Mouse (Mus musculus) C2C12 (cell line): Measurements from ENCODE around the gene Gabpb2. TPM values are rescaled to one million over a fixed set of nuclear protein-coding genes. Genes with fewer than 3 reads are reported as not detected.
"Not testable (repeated sequence)": the region's sequence is repeated elsewhere in the genome, so short reads cannot be mapped to it uniquely, and the experiment has no call there.

Experiments used
- H3K27me3 ChIP-seq: one replicate; pipeline ENCODE4 v1.6.1; 2011; ENCODE audit not compliant: control insufficient read depth, insufficient read depth, insufficient read length
- H3K36me3 ChIP-seq: one replicate; pipeline ENCODE4 v1.6.1; 2011; ENCODE audit not compliant: control insufficient read depth, insufficient read depth
- H3K4me3 ChIP-seq: one replicate; pipeline ENCODE4 v1.5.1; 2011; ENCODE audit warnings: mild to moderate bottlenecking, control low read depth; ENCODE audit not compliant: poor library complexity, insufficient read depth, severe bottlenecking
- H3K79me2 ChIP-seq: one replicate; pipeline ENCODE4 v1.6.1; 2011; ENCODE audit not compliant: control insufficient read depth, insufficient read depth
- H3K79me3 ChIP-seq: one replicate; pipeline ENCODE4 v1.6.1; 2011; ENCODE audit warnings: low read depth, control low read depth
- H3ac ChIP-seq: one replicate; pipeline ENCODE3; 2011; ENCODE audit warnings: low read depth; ENCODE audit not compliant: control insufficient read depth, insufficient read length
- CEBPB ChIP-seq: IDR thresholded peaks from one replicate; pipeline ENCODE4 v1.6.1; 2011; ENCODE audit warnings: low read depth, mild to moderate bottlenecking, control low read depth, moderate library complexity
- CTCF ChIP-seq: IDR thresholded peaks from one replicate; pipeline ENCODE4 v1.5.1; 2011; ENCODE audit not compliant: control insufficient read depth, insufficient read depth, insufficient read length
- FOSL1 ChIP-seq: IDR thresholded peaks from one replicate; pipeline ENCODE4 v1.8.0; 2011; ENCODE audit warnings: mild to moderate bottlenecking, low read length; ENCODE audit not compliant: poor library complexity, insufficient read depth, severe bottlenecking
- MAX ChIP-seq: IDR thresholded peaks from one replicate; pipeline ENCODE4 v1.6.1; 2011; ENCODE audit warnings: mild to moderate bottlenecking, control low read depth
- MYOD1 ChIP-seq: IDR thresholded peaks from one replicate; pipeline ENCODE4 v1.6.1; 2011; ENCODE audit warnings: low read depth; ENCODE audit not compliant: control insufficient read depth, insufficient read length
- MYOG ChIP-seq: IDR thresholded peaks from one replicate; pipeline ENCODE4 v1.6.1; 2011; ENCODE audit not compliant: control insufficient read depth, insufficient read length; ENCODE audit errors: extremely low read depth
- USF1 ChIP-seq: IDR thresholded peaks from one replicate; pipeline ENCODE4 v1.6.1; 2011; ENCODE audit warnings: low read depth, mild to moderate bottlenecking, control low read depth, moderate library complexity
- polyA plus RNA-seq: library from polyadenylated mRNA; unstranded; fragments of >200 nt; fragmentation: generic; extraction: Trizol; gene quantifications from one replicate; pipeline ENCODE4 v1.2.1, GENCODE M21; 2012; ENCODE audit warnings: missing spikeins

The Gabpb2 gene
- polyA plus RNA-seq, 1 experiment, result 5.7 TPM

GRCm38 (mm10) chr3:95136336-95136735 is 81.4 kb downstream of the Gabpb2 start:
- Histone ChIP-seq H3K36me3 (no peaks in the 10 kb centered on the region), H3K79me3 (no peaks in the 10 kb centered on the region), H3K4me3 (no peak overlapping the region), H3ac (no peak overlapping the region), H3K79me2 (peaks cover 5% of the 10 kb centered on the region), H3K27me3 (no peaks in the 10 kb centered on the region)
- TF ChIP-seq USF1 (no peak), CEBPB (no peak), MYOG (no peak), CTCF (no peak), MYOD1 (no peak), MAX (no peak), FOSL1 (no peak)

- no peak for TF ChIP-seq CEBPB
- no peak for TF ChIP-seq MYOD1
- TF ChIP-seq MYOG, result no peak
- TF ChIP-seq MAX, result no peak
- TF ChIP-seq FOSL1, result no peak
- TF ChIP-seq CTCF, result no peak
- no peak for TF ChIP-seq USF1
- H3K36me3 ChIP-seq, result no peaks in the 10 kb centered on the region
- peaks cover 5% of the 10 kb centered on the region for H3K79me2 ChIP-seq
- no peak overlapping the region for H3K4me3 ChIP-seq
- H3ac ChIP-seq, result no peak overlapping the region
- no peaks in the 10 kb centered on the region for H3K27me3 ChIP-seq
- H3K79me3 ChIP-seq, result no peaks in the 10 kb centered on the region
These were observed 82.2 kb downstream of the Gabpb2 start for GRCm38 (mm10) chr3:95135433-95136052.

GRCm38 (mm10) chr3:95135023-95135422 is 82.7 kb downstream of the Gabpb2 start:
- no peaks in the 10 kb centered on the region for H3K36me3 ChIP-seq
- peaks cover 5% of the 10 kb centered on the region for H3K79me2 ChIP-seq
- H3K79me3 ChIP-seq, result no peaks in the 10 kb centered on the region
- peak overlapping the region; percentile 23 for H3K4me3 ChIP-seq
- TF ChIP-seq CEBPB, result no peak
- TF ChIP-seq MYOD1, result no peak
- TF ChIP-seq MYOG, result no peak
- no peak for TF ChIP-seq USF1
- no peak for TF ChIP-seq CTCF
- no peak for TF ChIP-seq FOSL1
- TF ChIP-seq MAX, result no peak
- no peak overlapping the region for H3ac ChIP-seq
- no peaks in the 10 kb centered on the region for H3K27me3 ChIP-seq

GRCm38 (mm10) chr3:95134133-95134532 is 83.6 kb downstream of the Gabpb2 start:
- H3K4me3 ChIP-seq, H3K27me3 ChIP-seq: not testable (repeated sequence)

GRCm38 (mm10) chr3:95133680-95134101 is 84.0 kb downstream of the Gabpb2 start, which contains the start of the genes Scnm1 and Lysmd1:
Scnm1 (minus strand) TSS chr3:95134011.
Lysmd1 (plus strand) TSS chr3:95134088.
- H3K79me3 ChIP-seq, result no peaks in the 10 kb centered on the region
- no peaks in the 10 kb centered on the region for H3K36me3 ChIP-seq
- no peaks in the 10 kb centered on the region for H3K27me3 ChIP-seq
- peak within 1 kb of the TSS; percentile 59 for H3K4me3 ChIP-seq
- peaks cover 5% of the 10 kb centered on the region for H3K79me2 ChIP-seq
- H3ac ChIP-seq, result peak within 1 kb of the TSS; percentile 72
- TF ChIP-seq USF1 (no peak), FOSL1 (no peak), MAX (no peak), MYOG (no peak), CEBPB (no peak), MYOD1 (no peak), CTCF (no peak)

More at GRCm38 (mm10) chr3:95134133-95134532, 83.6 kb downstream of the Gabpb2 start:
- H3K36me3 ChIP-seq, H3ac ChIP-seq, H3K79me3 ChIP-seq, H3K79me2 ChIP-seq: not testable (repeated sequence)

GRCm38 (mm10) chr3:95133176-95133575 is 84.5 kb downstream of the Gabpb2 start:
- no peaks in the 10 kb centered on the region for H3K36me3 ChIP-seq
- TF ChIP-seq CEBPB, result no peak
- no peak for TF ChIP-seq USF1
- no peak for TF ChIP-seq FOSL1
- TF ChIP-seq CTCF, result no peak
- no peak for TF ChIP-seq MAX
- no peak for TF ChIP-seq MYOD1
- no peak for TF ChIP-seq MYOG
- H3K79me2 ChIP-seq, result peaks cover 5% of the 10 kb centered on the region
- H3K79me3 ChIP-seq, result no peaks in the 10 kb centered on the region
- no peaks in the 10 kb centered on the region for H3K27me3 ChIP-seq
- H3K4me3 ChIP-seq, result peak overlapping the region; percentile 59
- peak overlapping the region; percentile 72 for H3ac ChIP-seq

GRCm38 (mm10) chr3:95132389-95132788 is 85.3 kb downstream of the Gabpb2 start:
- H3K79me3 ChIP-seq, H3K4me3 ChIP-seq, H3K79me2 ChIP-seq, H3K36me3 ChIP-seq, H3ac ChIP-seq, H3K27me3 ChIP-seq: not testable (repeated sequence)
